Mouse (Mus musculus): ENCODE measurements around the gene Rccd1. TPM values are rescaled to one million over a fixed set of nuclear protein-coding genes. Genes with fewer than 3 reads are reported as not detected.
A peak's percentile ranks its signal among the peaks of the same experiment; 100 is the strongest.

The Rccd1 gene
- 3.4 and 3.8 TPM in 2 replicates for polyA plus RNA-seq (2015; fragmentation: Nextera tagmentation; extraction: Ambion mirVana)

DNA sequence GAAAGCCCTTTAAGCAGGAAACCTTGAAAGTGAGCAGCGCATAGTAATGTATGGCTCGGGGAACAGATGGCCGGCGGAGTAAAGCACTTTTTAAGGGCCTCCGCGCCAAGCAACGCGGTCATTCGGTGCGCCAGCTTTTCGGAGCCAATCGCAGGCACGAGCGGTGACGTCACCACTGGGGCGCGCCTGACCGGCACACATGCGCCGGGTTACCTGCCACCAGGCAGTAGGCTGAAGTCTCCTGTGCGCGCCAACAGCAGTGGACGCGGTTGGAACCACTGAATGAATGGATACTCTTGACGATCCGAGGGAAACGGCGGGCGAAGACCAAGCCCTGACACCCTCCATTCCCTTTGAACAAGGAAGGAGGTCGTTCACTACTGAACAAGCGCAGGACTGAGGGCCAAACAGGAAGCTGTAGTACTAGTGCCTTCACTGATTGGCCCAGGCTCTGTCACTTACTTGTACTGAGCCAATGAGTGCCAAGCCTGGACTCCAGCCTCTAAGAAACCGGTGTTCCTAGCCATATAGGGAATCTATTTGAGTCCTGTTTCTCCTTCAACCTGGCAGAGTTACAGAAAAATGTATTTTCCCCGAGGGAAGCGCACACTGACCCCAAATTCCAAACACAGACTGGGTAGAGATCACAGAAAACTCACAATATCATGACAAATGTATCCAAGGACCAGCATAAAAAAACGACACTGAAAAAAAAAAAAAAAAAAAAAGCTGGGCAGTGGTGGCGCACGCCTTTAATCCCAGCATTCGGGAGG, at the start of gene Rccd1:
Rccd1 (minus strand) TSS at position 412 of the 773 bp plus-strand sequence.
- Histone ChIP-seq H3K9ac (replicated peaks; ENCODE audit: low read depth) (peak within 1 kb of the TSS; percentile 23), H3K9me3 (ENCODE audit: low read length) (no peaks in the 10 kb centered on the region), H3K36me3 (ENCODE audit: insufficient read depth, low read length) (peaks cover 26% of the 10 kb centered on the region), H3K4me2 (replicated peaks; ENCODE audit: low read depth, low read length) (peak within 1 kb of the TSS; percentile 64), H3K4me3 (ENCODE audit: low read depth, low read length) (peak within 1 kb of the TSS; percentile 63), H3K4me1 (ENCODE audit: insufficient read depth, low read depth, low read length) (peaks cover 8% of the 10 kb centered on the region; the same call in 1 of the 2 replicates), H3K27ac (ENCODE audit: low read length) (peak within 1 kb of the TSS; percentile 88), H3K27me3 (replicated peaks; ENCODE audit: insufficient read depth, low read length) (no peaks in the 10 kb centered on the region)
- ATAC-seq, result peak; percentile 99
- TF ChIP-seq CTCF (IDR thresholded peaks at IDR 0.05), result no peak
- no peak for TF ChIP-seq EP300 (IDR thresholded peaks at IDR 0.05)
- 1% methylated on average over 38 of the region's 38 CpGs for WGBS
- peak; percentile 99 for DNase-seq (ENCODE audit: low spot score)

DNA sequence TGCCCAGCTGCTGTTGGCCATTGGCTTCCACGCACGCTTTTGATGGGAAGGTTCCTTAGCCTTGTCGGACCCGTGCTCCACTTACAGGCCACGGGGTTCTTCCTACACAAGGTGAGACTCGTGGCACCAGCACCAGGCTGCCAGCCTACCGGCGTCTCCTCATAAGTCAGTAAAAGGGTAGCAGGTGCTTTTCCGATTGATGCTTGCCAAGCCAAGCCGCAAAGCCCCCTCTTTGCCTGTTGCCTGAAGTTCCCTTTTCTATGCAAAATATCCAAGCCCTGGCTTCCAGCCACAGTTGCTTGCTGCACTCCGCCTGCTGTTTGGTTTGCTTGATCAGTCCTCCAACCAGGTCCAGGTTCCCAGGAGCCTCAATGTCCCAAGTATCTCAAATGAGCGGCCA, 49.6 kb upstream of the Rccd1 start:
- 81% methylated on average over 12 of the region's 12 CpGs for WGBS
- no peak overlapping the region for H3K27ac ChIP-seq (ENCODE audit: low read length)
- ATAC-seq (no peak), DNase-seq (ENCODE audit: low spot score) (no peak)
- H3K4me3 ChIP-seq (ENCODE audit: low read depth, low read length), result no peak overlapping the region
- peaks cover 8% of the 10 kb centered on the region; the same call in 1 of the 2 replicates for H3K4me1 ChIP-seq (ENCODE audit: insufficient read depth, low read depth, low read length)
- no peaks in the 10 kb centered on the region for H3K27me3 ChIP-seq (replicated peaks; ENCODE audit: insufficient read depth, low read length)
- H3K9ac ChIP-seq (replicated peaks; ENCODE audit: low read depth), result no peak overlapping the region
- no peak for TF ChIP-seq EP300 (IDR thresholded peaks at IDR 0.05)
- TF ChIP-seq CTCF (IDR thresholded peaks at IDR 0.05), result no peak
- no peaks in the 10 kb centered on the region for H3K9me3 ChIP-seq (ENCODE audit: low read length)
- H3K4me2 ChIP-seq (replicated peaks; ENCODE audit: low read depth, low read length), result no peak overlapping the region
- peaks cover 6% of the 10 kb centered on the region; the same call in 1 of the 2 replicates for H3K36me3 ChIP-seq (ENCODE audit: insufficient read depth, low read length)

DNA sequence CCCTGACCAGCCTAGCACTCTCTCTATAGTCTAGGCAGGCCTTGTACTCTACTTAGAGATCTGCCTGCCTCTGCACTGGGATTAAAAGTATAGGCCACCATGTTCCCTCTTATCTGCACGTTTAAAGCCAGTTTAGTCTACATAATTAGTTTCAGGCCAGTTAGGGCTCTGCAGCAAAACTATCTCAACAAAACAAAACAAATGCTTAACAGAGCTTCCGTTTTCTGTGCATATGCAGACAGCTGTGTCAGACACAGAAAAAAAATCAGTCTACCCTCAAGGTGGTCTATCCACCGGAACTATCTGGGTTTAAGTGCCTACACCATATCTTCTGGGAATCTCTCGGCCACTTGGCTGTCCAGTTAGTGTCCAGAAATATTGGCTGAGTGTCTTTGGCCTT, 49.1 kb upstream of the Rccd1 start:
- 74% methylated on average over 4 of the region's 4 CpGs for WGBS
- no peaks in the 10 kb centered on the region for H3K9me3 ChIP-seq (ENCODE audit: low read length)
- H3K27me3 ChIP-seq (replicated peaks; ENCODE audit: insufficient read depth, low read length), result no peaks in the 10 kb centered on the region
- H3K27ac ChIP-seq (ENCODE audit: low read length), result no peak overlapping the region
- TF ChIP-seq EP300 (IDR thresholded peaks at IDR 0.05), result no peak
- no peak for TF ChIP-seq CTCF (IDR thresholded peaks at IDR 0.05)
- H3K4me3 ChIP-seq (ENCODE audit: low read depth, low read length), result no peak overlapping the region
- ATAC-seq, result no peak
- H3K36me3 ChIP-seq (ENCODE audit: insufficient read depth, low read length), result 0 out of 2 replicates have a peak, but pooled peaks cover 4% of the 10 kb centered on the region
- H3K4me2 ChIP-seq (replicated peaks; ENCODE audit: low read depth, low read length), result no peak overlapping the region
- peaks cover 12% of the 10 kb centered on the region for H3K4me1 ChIP-seq (ENCODE audit: insufficient read depth, low read depth, low read length)
- H3K9ac ChIP-seq (replicated peaks; ENCODE audit: low read depth), result no peak overlapping the region
- no peak for DNase-seq (ENCODE audit: low spot score)

DNA sequence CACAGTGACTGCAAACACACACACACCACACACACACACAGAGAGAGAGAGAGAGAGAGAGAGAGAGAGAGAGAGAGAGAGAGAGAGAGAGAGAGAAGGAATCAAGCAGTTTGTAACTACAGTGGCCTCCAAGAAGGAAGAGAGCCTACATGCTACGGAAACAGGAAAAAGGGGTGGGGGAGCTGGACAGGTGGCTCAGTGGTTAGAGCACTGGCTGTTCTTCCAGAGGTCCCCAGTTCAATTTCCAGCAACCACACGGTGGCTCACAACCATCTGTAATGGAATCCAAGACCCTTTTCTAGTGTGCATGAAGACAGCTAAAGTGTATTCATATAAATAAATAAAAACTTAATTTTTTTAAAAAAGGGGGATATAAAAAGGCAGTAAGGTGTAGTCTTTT, 48.4 kb upstream of the Rccd1 start:
- H3K4me3 ChIP-seq (ENCODE audit: low read depth, low read length), result no peak overlapping the region
- no peaks in the 10 kb centered on the region for H3K9me3 ChIP-seq (ENCODE audit: low read length)
- 0 out of 2 replicates have a peak, but pooled peaks cover 4% of the 10 kb centered on the region for H3K36me3 ChIP-seq (ENCODE audit: insufficient read depth, low read length)
- no peaks in the 10 kb centered on the region for H3K27me3 ChIP-seq (replicated peaks; ENCODE audit: insufficient read depth, low read length)
- WGBS, result 44% methylated on average over 2 of the region's 2 CpGs
- H3K9ac ChIP-seq (replicated peaks; ENCODE audit: low read depth), result no peak overlapping the region
- peaks cover 10% of the 10 kb centered on the region for H3K4me1 ChIP-seq (ENCODE audit: insufficient read depth, low read depth, low read length)
- no peak for ATAC-seq
- DNase-seq (ENCODE audit: low spot score), result no peak
- no peak overlapping the region for H3K4me2 ChIP-seq (replicated peaks; ENCODE audit: low read depth, low read length)
- TF ChIP-seq EP300 (IDR thresholded peaks at IDR 0.05) (no peak), CTCF (IDR thresholded peaks at IDR 0.05) (no peak)
- no peak overlapping the region for H3K27ac ChIP-seq (ENCODE audit: low read length)

DNA sequence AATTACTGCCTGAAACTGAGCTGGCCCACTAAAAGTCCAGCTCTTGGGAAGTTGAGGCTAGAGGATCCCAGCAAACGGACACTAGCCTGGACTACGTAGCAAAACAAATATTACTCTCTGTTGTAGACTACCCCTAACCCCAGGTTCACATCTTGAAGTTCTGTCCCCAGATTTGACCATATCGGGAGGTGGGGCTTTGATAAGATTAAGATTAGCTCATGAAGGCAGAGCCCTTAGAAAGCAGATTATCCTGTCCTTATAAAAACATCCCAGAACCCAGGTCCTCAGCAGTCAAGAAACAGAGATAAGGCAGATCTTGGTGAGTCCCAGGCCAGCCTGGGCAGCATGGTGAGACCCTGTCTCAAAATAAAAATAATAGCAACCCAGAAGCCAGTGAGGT, 47.9 kb upstream of the Rccd1 start:
- DNase-seq (ENCODE audit: low spot score) (no peak), ATAC-seq (no peak)
- Histone ChIP-seq H3K27me3 (replicated peaks; ENCODE audit: insufficient read depth, low read length) (no peaks in the 10 kb centered on the region), H3K4me3 (ENCODE audit: low read depth, low read length) (no peak overlapping the region), H3K9me3 (ENCODE audit: low read length) (no peaks in the 10 kb centered on the region), H3K9ac (replicated peaks; ENCODE audit: low read depth) (no peak overlapping the region), H3K27ac (ENCODE audit: low read length) (no peak overlapping the region), H3K36me3 (ENCODE audit: insufficient read depth, low read length) (0 out of 2 replicates have a peak, but pooled peaks cover 4% of the 10 kb centered on the region), H3K4me1 (ENCODE audit: insufficient read depth, low read depth, low read length) (peaks cover 8% of the 10 kb centered on the region), H3K4me2 (replicated peaks; ENCODE audit: low read depth, low read length) (no peak overlapping the region)
- 75% methylated on average over 3 of the region's 3 CpGs for WGBS
- TF ChIP-seq EP300 (IDR thresholded peaks at IDR 0.05), result no peak
- no peak for TF ChIP-seq CTCF (IDR thresholded peaks at IDR 0.05)

DNA sequence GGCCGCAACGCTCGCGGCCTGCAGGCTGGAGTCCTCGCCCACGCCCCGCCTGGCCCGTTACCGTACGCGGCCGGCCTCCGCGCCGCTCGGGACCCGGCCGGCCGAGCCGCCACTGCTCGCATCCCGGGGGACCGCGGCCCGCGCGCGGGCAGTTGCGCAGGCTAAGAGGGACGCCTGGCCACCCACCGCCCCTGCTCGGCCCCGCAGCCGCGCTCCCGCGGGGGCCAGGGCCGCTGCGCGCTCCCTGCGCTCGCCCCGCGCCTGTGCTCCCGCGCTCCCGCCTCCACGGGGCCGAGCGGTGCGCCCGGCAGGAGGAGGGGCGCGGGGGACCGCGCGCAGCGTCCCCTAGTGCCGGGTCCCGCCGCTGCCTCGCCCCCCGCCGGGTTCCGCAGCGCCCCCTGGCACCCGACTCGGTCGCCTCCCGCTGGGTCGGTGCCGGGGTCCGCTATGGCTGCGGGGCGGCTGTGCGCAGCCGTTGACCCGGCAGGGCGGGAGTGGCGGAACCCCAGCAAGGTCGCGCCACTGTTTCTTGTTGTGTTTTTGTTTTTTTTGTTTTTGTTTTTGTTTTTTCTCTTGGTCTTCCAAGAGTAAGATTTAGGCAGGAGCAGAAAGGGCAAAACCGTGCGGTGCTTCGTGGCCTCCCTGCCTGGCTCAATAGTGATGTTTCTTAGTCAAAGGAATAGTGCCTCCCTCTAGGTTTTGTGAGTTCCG, 46.9 kb upstream of the Rccd1 start, which contains the start of gene Man2a2:
Man2a2 (minus strand) TSS at position 335 of the 711 bp plus-strand sequence.
- Histone ChIP-seq H3K4me3 (ENCODE audit: low read depth, low read length) (peak within 1 kb of the TSS; percentile 92), H3K27me3 (replicated peaks; ENCODE audit: insufficient read depth, low read length) (no peaks in the 10 kb centered on the region), H3K9me3 (ENCODE audit: low read length) (no peaks in the 10 kb centered on the region), H3K9ac (replicated peaks; ENCODE audit: low read depth) (peak within 1 kb of the TSS; percentile 64), H3K4me2 (replicated peaks; ENCODE audit: low read depth, low read length) (peak within 1 kb of the TSS; percentile 91), H3K36me3 (ENCODE audit: insufficient read depth, low read length) (0 out of 2 replicates have a peak, but pooled peaks cover 4% of the 10 kb centered on the region), H3K4me1 (ENCODE audit: insufficient read depth, low read depth, low read length) (peaks cover 8% of the 10 kb centered on the region), H3K27ac (ENCODE audit: low read length) (peak within 1 kb of the TSS; percentile 87)
- TF ChIP-seq CTCF (IDR thresholded peaks at IDR 0.05), result peak; percentile 79
- no peak for TF ChIP-seq EP300 (IDR thresholded peaks at IDR 0.05)
- peak; percentile 81 for ATAC-seq
- 0% methylated on average over 52 of the region's 86 CpGs for WGBS
- DNase-seq (ENCODE audit: low spot score), result peak; percentile 87

All from lung, postnatal 0 days (tissue).